Mouse (Mus musculus): ENCODE results near the gene Pds5b.
"Not testable (repeated sequence)": the region's sequence is repeated elsewhere in the genome, so short reads cannot be mapped to it uniquely, and the experiment has no call there.

The Pds5b gene

GRCm38 (mm10) chr5:150702714-150703113 is 29.2 kb downstream of the Pds5b start:
- DNase-seq (ENCODE audit: low read depth, low spot score): no peak

DNA sequence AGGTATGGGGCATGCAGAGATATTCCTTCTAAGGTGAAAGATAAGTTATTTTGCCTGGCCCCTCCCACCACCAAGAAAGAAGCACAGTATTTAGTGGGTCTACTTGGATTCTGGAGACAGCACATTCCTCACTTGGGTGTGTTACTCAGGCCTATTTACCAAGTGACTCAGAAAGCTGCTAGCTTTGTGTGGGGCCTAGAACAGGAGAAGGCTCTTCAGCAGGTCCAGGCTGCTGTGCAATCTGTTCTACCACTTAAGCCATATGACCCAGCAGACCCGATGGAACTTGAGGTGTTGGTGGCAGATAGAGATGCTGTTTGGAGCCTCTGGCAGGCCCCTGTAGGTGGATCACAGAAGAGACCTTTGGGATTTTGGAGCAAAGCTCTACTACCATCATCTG is 33.1 kb downstream of the Pds5b start:
- not testable (repeated sequence) for DNase-seq (ENCODE audit: low read depth, low spot score)

DNA sequence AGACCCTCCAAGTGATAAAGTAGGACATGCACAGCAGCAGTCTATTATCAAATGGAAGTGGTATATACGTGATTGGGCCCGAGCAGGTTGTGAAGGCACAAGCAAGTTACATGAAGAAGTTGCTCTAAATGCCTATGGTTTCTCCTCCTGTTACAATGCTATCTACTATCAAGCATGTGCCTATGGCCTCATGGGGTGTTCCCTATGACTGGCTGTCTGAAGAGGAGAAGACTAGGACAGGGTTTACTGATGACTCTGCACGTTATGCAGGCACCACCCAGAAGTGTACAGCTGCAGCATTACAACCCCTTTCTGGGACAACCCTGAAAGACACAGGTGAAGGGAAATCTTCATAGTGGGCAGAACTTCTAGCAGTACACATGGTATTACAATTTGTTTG is 33.6 kb downstream of the Pds5b start:
- DNase-seq (ENCODE audit: low read depth, low spot score): not testable (repeated sequence)

GRCm38 (mm10) chr5:150711503-150711902 is 38.0 kb downstream of the Pds5b start:
- no peak for DNase-seq (ENCODE audit: low read depth, low spot score)

DNA sequence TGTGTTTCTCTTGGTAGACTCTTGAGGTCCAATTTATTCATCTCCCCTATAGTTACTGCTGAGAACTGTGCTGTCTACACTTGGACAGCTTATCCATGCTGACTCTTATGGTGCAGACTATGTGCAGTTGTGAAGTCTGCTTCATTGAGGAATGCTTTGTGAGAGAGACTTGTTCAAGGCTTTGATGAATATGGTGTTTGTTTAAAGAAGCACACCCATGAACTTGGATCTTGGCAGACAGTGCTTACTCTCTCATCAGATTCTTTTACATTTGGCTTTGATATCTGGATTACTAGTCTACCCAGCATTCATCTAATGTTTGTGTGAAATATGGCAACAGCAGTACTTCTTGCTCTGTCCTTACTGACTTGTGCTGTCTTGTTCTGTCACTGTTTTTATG is 39.9 kb downstream of the Pds5b start:
- no peak for DNase-seq (ENCODE audit: low read depth, low spot score)

DNA sequence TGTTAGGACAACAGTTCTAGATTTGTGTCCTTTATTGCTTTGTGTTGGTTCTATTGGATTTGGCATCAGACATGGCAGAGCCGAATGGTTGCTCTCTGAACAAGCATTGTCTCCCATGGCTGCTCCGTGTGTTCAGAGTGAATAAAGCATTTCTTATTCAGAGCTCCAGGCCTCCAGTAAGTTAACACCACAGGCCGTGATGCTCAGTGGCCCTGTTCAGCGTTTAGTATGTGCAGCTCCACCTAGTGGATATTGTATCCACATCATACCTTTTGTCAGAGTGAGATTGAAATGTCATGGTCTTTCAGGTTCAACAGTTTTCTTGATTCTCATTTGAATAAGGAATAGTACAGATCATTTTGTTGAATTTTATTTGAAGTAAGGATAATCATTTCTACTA is 44.2 kb downstream of the Pds5b start:
- DNase-seq (ENCODE audit: low read depth, low spot score): no peak

DNA sequence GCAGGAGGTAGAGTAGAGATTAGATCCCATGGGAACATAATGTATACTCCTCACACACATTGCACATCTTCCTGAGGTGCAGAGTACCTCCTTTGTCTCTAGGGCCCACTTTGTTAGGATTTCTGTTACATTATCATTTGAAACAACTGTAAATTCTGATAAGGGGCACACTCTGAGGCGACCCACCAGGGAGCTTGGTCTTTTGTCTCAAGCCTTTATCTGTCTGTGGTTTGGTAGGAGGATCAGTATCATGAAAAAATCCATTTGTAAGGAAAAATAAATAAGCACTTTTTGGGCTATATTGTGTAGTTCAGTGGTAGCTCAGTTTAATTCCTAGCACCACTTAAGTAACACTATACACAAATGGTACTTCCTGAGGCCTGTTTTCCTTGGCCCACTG is 51.1 kb downstream of the Pds5b start:
- DNase-seq (ENCODE audit: low read depth, low spot score): no peak

- DNase-seq (ENCODE audit: low read depth, low spot score): not testable (repeated sequence)
These were observed 63.5 kb downstream of the Pds5b start for GRCm38 (mm10) chr5:150737028-150737427.

GRCm38 (mm10) chr5:150739311-150739710 is 65.8 kb downstream of the Pds5b start:
- DNase-seq (ENCODE audit: low read depth, low spot score): no peak

GRCm38 (mm10) chr5:150740597-150740996 is 67.1 kb downstream of the Pds5b start:
- DNase-seq (ENCODE audit: low read depth, low spot score): no peak

DNA sequence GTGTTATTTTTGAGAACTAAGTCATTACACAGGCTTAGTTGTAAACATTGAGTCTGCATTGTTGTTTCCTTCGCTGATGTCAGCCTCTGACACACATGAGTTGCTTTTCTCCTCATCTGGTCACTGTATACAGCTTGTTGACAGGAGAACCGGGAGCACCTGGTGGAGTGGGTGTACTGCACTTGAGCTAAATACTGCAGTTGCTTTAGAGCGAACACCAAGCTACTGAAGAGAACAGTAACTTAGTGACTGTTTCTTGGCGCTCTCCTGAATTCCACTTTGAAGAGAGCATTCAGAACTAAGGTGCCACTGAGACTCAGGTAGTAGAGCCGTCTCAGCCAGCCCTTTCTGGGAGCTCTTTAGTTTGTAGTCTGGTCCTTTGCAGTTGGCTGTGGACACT is 83.1 kb downstream of the Pds5b start:
- no peak for DNase-seq (ENCODE audit: low read depth, low spot score)

- no peak for DNase-seq (ENCODE audit: low read depth, low spot score)
These were observed 98.9 kb downstream of the Pds5b start for GRCm38 (mm10) chr5:150772403-150772802.

DNA sequence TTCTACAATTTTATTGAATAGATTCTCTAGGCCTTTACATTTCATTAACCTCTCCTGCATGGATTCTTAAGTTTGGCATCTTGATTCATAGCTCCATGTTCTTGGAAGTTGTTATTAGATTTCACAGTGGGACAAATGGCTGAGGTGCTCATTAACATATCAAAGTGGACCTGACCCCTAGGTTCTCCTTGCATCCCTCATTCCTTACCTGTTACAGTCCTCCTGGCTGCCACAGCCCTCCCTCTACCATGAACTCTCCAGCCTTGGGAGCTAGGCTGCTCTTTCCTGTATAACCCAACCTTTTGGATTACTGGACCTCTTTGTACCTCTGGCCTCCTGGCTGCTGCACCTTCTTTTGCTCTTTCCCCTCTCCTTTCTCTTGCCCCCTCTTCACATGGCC is 99.5 kb downstream of the Pds5b start:
- no peak for DNase-seq (ENCODE audit: low read depth, low spot score)

GRCm38 (mm10) chr5:150788261-150788660 is 114.7 kb downstream of the Pds5b start:
- DNase-seq (ENCODE audit: low read depth, low spot score): no peak

GRCm38 (mm10) chr5:150789039-150789438 is 115.5 kb downstream of the Pds5b start:
- no peak for DNase-seq (ENCODE audit: low read depth, low spot score)

- no peak for DNase-seq (ENCODE audit: low read depth, low spot score)
These were observed 120.6 kb downstream of the Pds5b start for GRCm38 (mm10) chr5:150794181-150794580.

DNA sequence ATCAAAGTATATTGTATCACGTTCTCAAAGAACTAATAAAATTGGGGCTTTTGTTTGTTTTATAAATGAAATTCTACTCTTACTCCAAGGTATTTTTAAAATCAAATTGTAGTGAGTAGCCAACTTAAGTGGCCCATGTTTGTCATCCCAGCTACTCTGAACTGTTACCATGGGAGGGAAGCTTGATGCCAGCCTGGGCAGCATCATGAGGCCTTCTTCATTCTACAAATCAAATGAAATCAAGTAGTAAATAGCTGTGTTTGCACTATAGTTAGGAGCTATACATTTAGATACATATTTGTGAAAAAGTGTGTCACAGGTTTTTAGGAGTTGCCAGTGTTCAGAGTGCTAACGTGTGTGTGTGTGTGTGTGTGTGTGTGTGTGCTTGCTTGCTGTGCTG is 126.5 kb downstream of the Pds5b start:
- DNase-seq (ENCODE audit: low read depth, low spot score): no peak

DNA sequence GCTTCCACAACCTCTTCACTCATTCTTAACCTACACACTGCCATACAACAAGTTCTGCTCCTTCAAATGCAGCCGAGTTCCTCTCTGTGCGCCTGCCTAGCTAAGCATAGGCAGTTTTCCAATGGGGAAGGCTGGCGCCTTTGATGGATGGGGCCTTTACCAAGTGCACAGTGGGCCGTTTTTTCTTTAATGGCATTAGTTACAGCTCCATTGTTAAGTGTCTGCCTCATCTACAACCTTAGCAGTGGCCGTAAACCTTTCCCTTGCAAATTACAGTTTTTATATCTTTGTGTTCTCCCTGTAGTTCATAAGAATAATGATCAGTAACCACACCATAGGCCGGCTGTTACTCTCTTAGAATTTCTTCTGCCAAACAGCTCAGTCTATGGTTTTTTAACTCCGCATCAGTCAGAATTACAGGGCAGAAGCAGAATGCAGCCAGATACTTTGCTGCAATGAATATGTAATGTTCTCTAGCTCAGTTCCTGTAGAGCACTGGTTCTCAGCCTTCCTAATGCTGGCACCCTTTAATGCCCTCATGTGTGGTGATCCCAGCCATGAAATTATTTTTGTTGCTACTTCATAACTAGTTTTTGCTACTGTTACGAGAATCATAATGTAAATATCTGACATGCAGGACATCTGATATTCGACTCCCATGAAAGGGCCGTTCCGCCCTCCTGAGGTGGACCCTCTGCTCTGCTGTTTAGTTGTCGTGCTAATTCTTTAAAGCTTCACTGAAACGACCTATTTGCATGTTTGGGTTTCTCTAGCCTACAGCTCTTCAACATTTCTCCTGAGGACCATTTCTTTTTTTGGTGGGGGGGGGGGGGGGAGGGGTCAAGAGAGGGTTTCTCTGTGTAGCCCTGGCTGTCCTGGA is 140.8 kb downstream of the Pds5b start:
- DNase-seq (ENCODE audit: low read depth, low spot score): no peak

DNA sequence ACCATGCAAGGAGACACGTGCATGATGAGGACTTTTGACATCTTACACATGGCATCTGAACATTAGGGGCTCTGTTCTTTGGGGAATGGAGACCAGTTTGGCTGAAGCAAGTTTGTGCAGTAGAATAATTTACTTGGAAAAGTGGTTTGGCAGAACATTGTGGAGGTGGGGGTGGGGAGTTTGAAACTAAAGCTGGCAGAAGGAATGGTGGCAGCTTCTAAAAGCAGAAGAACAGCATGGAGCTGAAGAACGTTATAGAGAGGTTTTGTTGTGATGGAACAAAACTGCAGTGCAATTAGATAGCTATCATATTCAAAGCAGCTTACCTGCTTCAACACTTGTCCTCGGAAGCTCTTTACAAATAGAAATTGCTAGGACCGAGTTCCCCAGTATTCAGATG is 141.9 kb downstream of the Pds5b start:
- DNase-seq (ENCODE audit: low read depth, low spot score): no peak

- no peak for DNase-seq (ENCODE audit: low read depth, low spot score)
These were observed 143.2 kb downstream of the Pds5b start for GRCm38 (mm10) chr5:150816775-150817174.

- no peak for DNase-seq (ENCODE audit: low read depth, low spot score)
These were observed 144.5 kb downstream of the Pds5b start for GRCm38 (mm10) chr5:150818041-150818440.

DNA sequence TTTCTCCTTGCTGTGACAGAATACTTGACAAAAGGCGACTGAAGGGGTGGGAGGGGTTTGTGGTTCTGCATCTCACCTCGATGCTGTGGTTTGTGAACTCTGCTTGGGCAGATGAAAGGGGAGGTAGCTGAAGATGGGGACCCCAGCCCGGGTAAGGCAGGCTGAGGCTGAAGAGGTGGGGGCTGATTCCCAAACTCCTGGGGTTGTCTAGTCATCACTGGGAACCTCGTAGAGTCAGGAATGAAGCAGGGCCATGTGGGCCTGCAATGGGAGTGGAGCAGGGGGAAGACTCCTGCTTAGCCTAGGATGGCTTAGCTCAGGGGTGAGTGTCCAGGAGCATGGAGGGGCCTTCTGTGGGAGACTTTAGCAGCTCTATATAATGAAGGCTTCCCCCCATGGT is 145.3 kb downstream of the Pds5b start:
- no peak for DNase-seq (ENCODE audit: low read depth, low spot score)

DNA sequence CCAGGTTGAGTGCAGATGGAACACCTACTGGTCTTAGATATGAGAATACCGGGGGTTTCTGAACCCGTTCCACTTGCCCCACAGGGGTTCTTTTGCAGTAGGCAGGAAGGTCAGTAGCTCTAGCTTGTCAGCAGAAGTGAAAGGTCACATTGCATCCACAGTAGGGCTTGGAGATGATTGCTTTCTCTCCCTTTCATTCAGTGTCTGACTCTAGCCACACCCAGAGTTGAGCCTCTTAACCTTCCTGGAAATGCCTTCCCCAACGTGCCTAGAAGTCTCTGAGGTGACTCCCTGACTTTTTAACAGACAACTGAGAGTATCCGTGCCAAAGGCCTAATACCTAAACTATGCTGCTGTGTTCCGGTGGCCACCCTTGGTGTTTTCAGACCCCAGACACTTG is 146.0 kb downstream of the Pds5b start:
- DNase-seq (ENCODE audit: low read depth, low spot score): no peak

- no peak for DNase-seq (ENCODE audit: low read depth, low spot score)
These were observed 147.6 kb downstream of the Pds5b start for GRCm38 (mm10) chr5:150821152-150821551.

Data from c-Kit-negative CD71-positive TER-119-positive erythroid progenitor cells, embryonic 14.5 days (primary cell).